Mouse (Mus musculus): ENCODE measurements at regions not wholly inside any gene's neighbourhood (a gene's known extent, or its start where the extent isn't known, plus 50 kb on each side); places are given as distances from the start of the nearest gene placed in this dataset.

- no peak for DNase-seq (ENCODE audit: low read depth, low spot score)
These were observed 213.9 kb upstream of the Prok2 start for GRCm38 (mm10) chr6:99940118-99940517.

- no peak for DNase-seq (ENCODE audit: low read depth, low spot score)
These were observed 213.2 kb upstream of the Prok2 start for GRCm38 (mm10) chr6:99939382-99939781.

GRCm38 (mm10) chr6:99938949-99939348 lies 212.8 kb upstream of the Prok2 start:
- DNase-seq (ENCODE audit: low read depth, low spot score): no peak

- DNase-seq (ENCODE audit: low read depth, low spot score): peak; percentile 78
These were observed 210.5 kb upstream of the Prok2 start for GRCm38 (mm10) chr6:99936716-99937115.

GRCm38 (mm10) chr6:99935373-99935772 lies 209.2 kb upstream of the Prok2 start:
- peak; percentile 59 for DNase-seq (ENCODE audit: low read depth, low spot score)

- DNase-seq (ENCODE audit: low read depth, low spot score): peak; percentile 61
These were observed 208.2 kb upstream of the Prok2 start for GRCm38 (mm10) chr6:99934394-99934793.

GRCm38 (mm10) chr6:99933404-99933803 lies 207.2 kb upstream of the Prok2 start:
- DNase-seq (ENCODE audit: low read depth, low spot score): peak; percentile 77

- peak; percentile 43 for DNase-seq (ENCODE audit: low read depth, low spot score)
These were observed 206.7 kb upstream of the Prok2 start for GRCm38 (mm10) chr6:99932923-99933322.

GRCm38 (mm10) chr6:99932405-99932804 lies 206.2 kb upstream of the Prok2 start:
- no peak for DNase-seq (ENCODE audit: low read depth, low spot score)

- DNase-seq (ENCODE audit: low read depth, low spot score): peak; percentile 64
These were observed 205.4 kb upstream of the Prok2 start for GRCm38 (mm10) chr6:99931588-99931987.

- peak; percentile 80 for DNase-seq (ENCODE audit: low read depth, low spot score)
These were observed 204.1 kb upstream of the Prok2 start for GRCm38 (mm10) chr6:99930316-99930715.

GRCm38 (mm10) chr6:99927933-99928555 lies 201.9 kb upstream of the Prok2 start:
- DNase-seq (ENCODE audit: low read depth, low spot score): no peak

GRCm38 (mm10) chr6:99924181-99924580 lies 198.0 kb upstream of the Prok2 start:
- DNase-seq (ENCODE audit: low read depth, low spot score): no peak

- DNase-seq (ENCODE audit: low read depth, low spot score): peak; percentile 65
These were observed 195.8 kb upstream of the Prok2 start for GRCm38 (mm10) chr6:99921966-99922365.

- peak; percentile 58 for DNase-seq (ENCODE audit: low read depth, low spot score)
These were observed 193.8 kb upstream of the Prok2 start for GRCm38 (mm10) chr6:99919816-99920562.

GRCm38 (mm10) chr6:99918351-99918750 lies 192.2 kb upstream of the Prok2 start:
- DNase-seq (ENCODE audit: low read depth, low spot score): no peak

GRCm38 (mm10) chr6:99909921-99910320 lies 183.7 kb upstream of the Prok2 start:
- DNase-seq (ENCODE audit: low read depth, low spot score): peak; percentile 52

- peak; percentile 76 for DNase-seq (ENCODE audit: low read depth, low spot score)
These were observed 183.3 kb upstream of the Prok2 start for GRCm38 (mm10) chr6:99909459-99909858.

- no peak for DNase-seq (ENCODE audit: low read depth, low spot score)
These were observed 181.9 kb upstream of the Prok2 start for GRCm38 (mm10) chr6:99908066-99908465.

- no peak for DNase-seq (ENCODE audit: low read depth, low spot score)
These were observed 179.0 kb upstream of the Prok2 start for GRCm38 (mm10) chr6:99905194-99905593.

GRCm38 (mm10) chr6:99904607-99905006 lies 178.4 kb upstream of the Prok2 start:
- no peak for DNase-seq (ENCODE audit: low read depth, low spot score)

GRCm38 (mm10) chr6:99904044-99904443 lies 177.9 kb upstream of the Prok2 start:
- peak; percentile 83 for DNase-seq (ENCODE audit: low read depth, low spot score)

- DNase-seq (ENCODE audit: low read depth, low spot score): no peak
These were observed 175.4 kb upstream of the Prok2 start for GRCm38 (mm10) chr6:99901564-99901963.

Measured in 3T3-L1 (cell line).